Mouse (Mus musculus) layer of hippocampus, adult 18-20 months (tissue): Measurements from ENCODE around the gene Cacna1b. TPM values are rescaled to one million over a fixed set of nuclear protein-coding genes. Genes with fewer than 3 reads are reported as not detected.

Source experiments
- DNase-seq, 2 experiments: peaks; one replicate each; pipeline ENCODE4 v3.0.0; 2022; ENCODE audit warnings: low spot score in 2 of 2
- long read RNA-seq: library from polyadenylated mRNA; stranded (forward); transcript quantifications from one replicate; pipeline ENCODE4 v2.0.0, GENCODE M21; 2021
- total RNA-seq, 2 experiments: library from RNA; stranded (reverse); gene quantifications; 2 replicates each; pipeline ENCODE4 v1.2.3; 2021

Gene Cacna1b
- total RNA-seq: 10 to 100 TPM; 71.1 to 71.2 TPM
- long read RNA-seq, partial matches to known transcripts: 2 of 19 reads
- long read RNA-seq, other reads (novel, unspliced or antisense): 17 of 19 reads

- DNase-seq: peak; percentile 92
These were observed at the start of gene Cacna1b for GRCm38 (mm10) chr2:24763115-24763557. TSS of gene Cacna1b (minus strand) at chr2:24763152.

GRCm38 (mm10) chr2:24809746-24810145, 46.8 kb upstream of the Cacna1b start:
- no peak for DNase-seq

- DNase-seq: no peak
These were observed 44.7 kb upstream of the Cacna1b start for GRCm38 (mm10) chr2:24807691-24808090.

GRCm38 (mm10) chr2:24807036-24807435, 44.1 kb upstream of the Cacna1b start:
- peak; percentile 36 to 70 for DNase-seq

GRCm38 (mm10) chr2:24806143-24806542, 43.2 kb upstream of the Cacna1b start:
- no peak for DNase-seq

GRCm38 (mm10) chr2:24805621-24806020, 42.7 kb upstream of the Cacna1b start:
- no peak for DNase-seq

- DNase-seq: no peak
These were observed 34.0 kb upstream of the Cacna1b start for GRCm38 (mm10) chr2:24796833-24797457.

GRCm38 (mm10) chr2:24787250-24787649, 24.3 kb upstream of the Cacna1b start:
- no peak for DNase-seq

GRCm38 (mm10) chr2:24781253-24781652, 18.3 kb upstream of the Cacna1b start:
- DNase-seq: no peak

- no peak for DNase-seq
These were observed 13.9 kb upstream of the Cacna1b start for GRCm38 (mm10) chr2:24776831-24777230.

- DNase-seq: no peak
These were observed 13.1 kb upstream of the Cacna1b start for GRCm38 (mm10) chr2:24775951-24776587.

- peak in 1 of 2 experiments; percentile 53 for DNase-seq
These were observed 11.9 kb upstream of the Cacna1b start for GRCm38 (mm10) chr2:24774832-24775231.

- peak in 1 of 2 experiments; percentile 64 for DNase-seq
These were observed 7.9 kb upstream of the Cacna1b start for GRCm38 (mm10) chr2:24770861-24771260.

GRCm38 (mm10) chr2:24762446-24762960, 449 bp downstream of the Cacna1b start:
- DNase-seq: peak; percentile 37 to 60

GRCm38 (mm10) chr2:24761923-24762445, 968 bp downstream of the Cacna1b start:
- peak; percentile 59 to 68 for DNase-seq

GRCm38 (mm10) chr2:24755276-24755675, 7.7 kb downstream of the Cacna1b start:
- peak in 1 of 2 experiments; percentile 71 for DNase-seq

GRCm38 (mm10) chr2:24752599-24752998, 10.4 kb downstream of the Cacna1b start:
- no peak for DNase-seq

- DNase-seq: no peak
These were observed 12.9 kb downstream of the Cacna1b start for GRCm38 (mm10) chr2:24750051-24750450.

- no peak for DNase-seq
These were observed 15.1 kb downstream of the Cacna1b start for GRCm38 (mm10) chr2:24747878-24748277.

- DNase-seq: no peak
These were observed 23.3 kb downstream of the Cacna1b start for GRCm38 (mm10) chr2:24739701-24740100.

- DNase-seq: no peak
These were observed 29.8 kb downstream of the Cacna1b start for GRCm38 (mm10) chr2:24733157-24733556.

GRCm38 (mm10) chr2:24725865-24726264, 37.1 kb downstream of the Cacna1b start:
- DNase-seq: no peak
